Mouse (Mus musculus): ENCODE results near the gene Sult1c1. TPM values are rescaled to one million over a fixed set of nuclear protein-coding genes. Genes with fewer than 3 reads are reported as not detected.
"Not testable (repeated sequence)": the region's sequence is repeated elsewhere in the genome, so short reads cannot be mapped to it uniquely, and the experiment has no call there.

Gene Sult1c1
- under 1 TPM in 1 of 2 experiments, not detected in 1; 0.36 TPM for total RNA-seq (2021)
- long read RNA-seq, experiment 1 = 0 reads
- long read RNA-seq, experiment 2 = 0 reads

- no peak for DNase-seq
Measured at GRCm38 (mm10) chr17:53990574-53990973, at the start of gene Sult1c1. TSS of gene Sult1c1 (minus strand) at chr17:53990674.

GRCm38 (mm10) chr17:54014204-54014603, 23.7 kb upstream of the Sult1c1 start:
- peak in 1 of 2 experiments; percentile 29 for DNase-seq

- DNase-seq = no peak
Measured at GRCm38 (mm10) chr17:54011196-54011595, 20.7 kb upstream of the Sult1c1 start.

GRCm38 (mm10) chr17:54010536-54010935, 20.1 kb upstream of the Sult1c1 start:
- DNase-seq = not testable (repeated sequence)

GRCm38 (mm10) chr17:54003522-54003921, 13.0 kb upstream of the Sult1c1 start:
- DNase-seq = peak in 1 of 2 experiments; percentile 45

- DNase-seq = no peak
Measured at GRCm38 (mm10) chr17:53973606-53974005, 16.9 kb downstream of the Sult1c1 start.

GRCm38 (mm10) chr17:53941569-53942162, 48.8 kb downstream of the Sult1c1 start:
- DNase-seq = no peak

DNA sequence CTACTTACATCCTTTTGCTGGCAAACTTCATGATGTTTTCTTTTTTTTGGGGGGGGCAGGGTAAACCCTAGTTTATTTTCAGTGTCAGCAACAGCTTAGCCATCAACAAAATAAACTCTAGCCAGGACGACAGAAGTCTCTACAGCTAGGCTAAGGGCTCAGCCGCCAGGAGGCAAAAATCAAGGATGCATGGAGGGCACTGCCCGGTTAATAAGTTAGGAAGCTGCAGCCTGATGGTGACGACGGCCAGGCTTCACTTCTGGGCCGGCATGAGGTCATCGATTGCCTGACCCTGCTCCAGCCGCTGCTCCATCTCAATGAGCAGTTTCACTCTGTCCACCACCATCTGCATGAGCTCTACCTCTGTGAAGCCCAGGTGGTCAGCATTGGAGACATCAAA, 49.7 kb downstream of the Sult1c1 start:
- DNase-seq = no peak

Other genes starting within 250 kb of the Sult1c1 start
- not detected for gene Sult1c2, start 144.3 kb downstream of the Sult1c1 start, total RNA-seq (2021)

Measured in heart, adult 18-20 months (tissue).